Mouse (Mus musculus) thymus, postnatal 4 days (tissue): Measurements from ENCODE around the gene Srr.

Experiments
- DNase-seq: peaks from one replicate; pipeline ENCODE4 v3.0.0; 2021

The Srr gene

GRCm38 (mm10) chr11:74902416-74902815 is 23.3 kb downstream of the Srr start:
- no peak for DNase-seq

GRCm38 (mm10) chr11:74901555-74901954 is 24.2 kb downstream of the Srr start:
- no peak for DNase-seq

- no peak for DNase-seq
Observed at GRCm38 (mm10) chr11:74898517-74898827, 27.3 kb downstream of the Srr start.

- DNase-seq = peak; percentile 89
Observed at GRCm38 (mm10) chr11:74897678-74898516, 27.9 kb downstream of the Srr start, which contains the start of gene Tsr1. Tsr1 (plus strand) TSS chr11:74898071.

GRCm38 (mm10) chr11:74896901-74897677 is 28.7 kb downstream of the Srr start, which contains the start of gene Sgsm2:
Sgsm2 (minus strand) TSS chr11:74897060.
- peak; percentile 69 for DNase-seq

GRCm38 (mm10) chr11:74895980-74896900 is 29.5 kb downstream of the Srr start:
- DNase-seq = peak; percentile 75

- DNase-seq = no peak
Observed at GRCm38 (mm10) chr11:74894619-74895018, 31.1 kb downstream of the Srr start.

GRCm38 (mm10) chr11:74883098-74883497 is 42.6 kb downstream of the Srr start:
- no peak for DNase-seq

- DNase-seq = no peak
Observed at GRCm38 (mm10) chr11:74881979-74882378, 43.8 kb downstream of the Srr start.

GRCm38 (mm10) chr11:74880999-74881398 is 44.7 kb downstream of the Srr start:
- DNase-seq = no peak

- peak; percentile 52 for DNase-seq
Observed at GRCm38 (mm10) chr11:74876801-74877200, 48.9 kb downstream of the Srr start.

GRCm38 (mm10) chr11:74874630-74875029 is 51.1 kb downstream of the Srr start:
- no peak for DNase-seq

GRCm38 (mm10) chr11:74870991-74871622 is 54.6 kb downstream of the Srr start:
- DNase-seq = peak; percentile 27

GRCm38 (mm10) chr11:74870544-74870943 is 55.2 kb downstream of the Srr start:
- no peak for DNase-seq

- DNase-seq = no peak
Observed at GRCm38 (mm10) chr11:74869603-74870002, 56.1 kb downstream of the Srr start.

- no peak for DNase-seq
Observed at GRCm38 (mm10) chr11:74868046-74868760, 57.5 kb downstream of the Srr start.

GRCm38 (mm10) chr11:74867181-74867580 is 58.6 kb downstream of the Srr start:
- no peak for DNase-seq

GRCm38 (mm10) chr11:74866640-74867039 is 59.1 kb downstream of the Srr start:
- no peak for DNase-seq

GRCm38 (mm10) chr11:74865252-74865651 is 60.5 kb downstream of the Srr start:
- DNase-seq = no peak

GRCm38 (mm10) chr11:74864421-74864820 is 61.3 kb downstream of the Srr start:
- no peak for DNase-seq

GRCm38 (mm10) chr11:74863471-74863870 is 62.3 kb downstream of the Srr start:
- DNase-seq = no peak

- no peak for DNase-seq
Observed at GRCm38 (mm10) chr11:74862129-74862528, 63.6 kb downstream of the Srr start.
